Mouse (Mus musculus): ENCODE results near the gene Idua. TPM values are rescaled to one million over a fixed set of nuclear protein-coding genes. Genes with fewer than 3 reads are reported as not detected.

Idua gene
- total RNA-seq, 2 experiments from 2014 or later, result 2.8 to 19.9 TPM

DNA sequence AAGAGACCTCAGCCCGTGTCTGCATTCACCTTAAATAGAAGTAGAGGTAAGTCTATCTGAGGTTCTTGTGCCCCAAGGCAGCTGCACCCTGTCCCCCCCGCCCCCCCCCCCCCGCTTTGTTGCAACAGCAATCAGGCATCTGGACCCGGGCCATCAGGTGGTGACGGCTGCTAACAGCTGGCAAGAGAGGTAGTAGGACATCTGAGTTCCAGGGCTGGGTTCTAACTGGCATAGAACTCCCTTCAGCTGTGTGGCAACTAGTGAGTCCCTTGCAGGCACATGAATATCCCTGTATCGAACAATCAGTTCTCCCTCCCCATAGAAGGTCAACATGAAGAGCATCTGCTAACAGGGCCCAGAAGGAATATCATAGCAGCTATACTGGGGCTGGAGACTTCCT lies 51.8 kb downstream of the Idua start:
- ATAC-seq (replicated peaks; ENCODE audit: low FRiP score, low TSS enrichment, poor library complexity, severe bottlenecking), result no peak

DNA sequence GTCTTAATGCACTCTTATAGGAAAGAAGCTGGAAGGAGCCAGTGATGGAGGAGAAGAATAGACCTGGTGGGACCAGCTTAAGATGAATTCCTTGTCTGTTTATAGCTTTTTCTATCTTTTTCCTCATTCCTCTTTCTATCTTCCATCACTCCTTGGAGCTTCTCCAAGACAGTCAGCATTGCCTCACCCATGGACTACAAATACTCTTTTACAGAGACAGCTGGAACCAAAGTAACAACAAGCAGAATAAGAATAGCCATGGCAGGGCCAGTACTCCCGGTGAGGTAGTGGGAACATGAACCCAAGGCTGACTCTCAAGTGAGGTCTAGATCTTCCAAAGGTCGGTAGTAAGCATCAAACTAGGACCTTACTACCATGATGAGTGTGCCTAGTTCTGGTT lies 53.0 kb downstream of the Idua start:
- no peak for ATAC-seq (replicated peaks; ENCODE audit: low FRiP score, low TSS enrichment, poor library complexity, severe bottlenecking)

DNA sequence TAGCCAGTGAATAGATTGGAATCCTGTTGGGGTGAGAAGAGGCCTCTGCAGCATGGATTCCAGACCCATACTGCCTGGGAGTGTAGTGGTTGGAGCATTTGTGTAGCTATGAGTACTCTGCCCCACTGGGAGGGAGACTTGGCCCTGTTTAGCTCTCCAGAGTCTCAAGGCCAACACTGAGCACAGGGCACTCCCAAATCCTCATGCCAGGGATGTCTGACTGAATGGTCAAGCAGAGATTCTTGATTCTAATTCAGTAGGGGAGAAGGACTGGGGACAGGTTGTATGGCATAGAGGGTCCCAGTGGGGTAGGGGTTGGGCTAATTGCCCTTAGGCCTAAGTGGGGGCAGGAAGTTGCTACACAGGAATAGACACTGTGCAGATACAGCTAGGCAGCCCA lies 53.6 kb downstream of the Idua start:
- no peak for ATAC-seq (replicated peaks; ENCODE audit: low FRiP score, low TSS enrichment, poor library complexity, severe bottlenecking)

DNA sequence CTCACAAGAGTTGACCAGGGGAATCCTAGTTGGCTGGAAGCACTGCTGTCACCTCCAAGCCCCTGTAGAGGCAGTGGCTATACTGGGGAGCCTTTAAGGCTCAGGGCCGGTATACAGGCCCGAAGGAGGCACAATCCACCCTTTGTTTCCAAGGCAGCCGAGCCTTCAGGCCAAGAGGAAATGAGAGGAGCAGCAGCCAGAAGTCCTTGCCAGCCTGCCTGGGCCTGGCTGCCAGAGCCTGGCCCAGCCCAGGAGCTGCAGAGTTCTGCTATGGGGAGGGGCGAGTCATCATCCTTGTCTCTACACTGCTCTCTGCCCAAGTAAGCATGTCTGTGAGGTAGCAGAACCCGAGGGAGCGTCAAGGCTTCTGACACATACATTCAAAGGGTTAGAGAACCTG lies 54.0 kb downstream of the Idua start:
- ATAC-seq (replicated peaks; ENCODE audit: low FRiP score, low TSS enrichment, poor library complexity, severe bottlenecking), result no peak

DNA sequence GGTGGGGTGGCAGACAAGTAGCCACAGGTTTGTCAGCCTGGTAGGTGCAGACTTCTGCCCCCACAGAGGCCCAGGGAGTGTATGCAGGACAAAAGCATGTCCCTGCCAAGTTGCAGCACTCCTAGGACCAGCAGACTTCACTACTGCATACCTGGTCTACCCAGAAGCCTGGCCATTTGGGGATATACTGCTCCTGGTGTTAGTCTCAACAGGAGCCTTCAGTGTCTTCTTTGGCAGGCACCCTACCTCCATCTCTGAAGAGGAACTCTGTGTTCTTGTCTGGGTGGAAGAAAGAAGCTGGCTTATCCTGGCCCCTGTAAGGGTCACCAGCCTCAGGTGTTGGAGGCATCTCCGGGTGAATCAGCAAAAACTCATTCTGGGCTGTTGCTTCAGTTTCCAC lies 55.8 kb downstream of the Idua start:
- no peak for ATAC-seq (replicated peaks; ENCODE audit: low FRiP score, low TSS enrichment, poor library complexity, severe bottlenecking)

DNA sequence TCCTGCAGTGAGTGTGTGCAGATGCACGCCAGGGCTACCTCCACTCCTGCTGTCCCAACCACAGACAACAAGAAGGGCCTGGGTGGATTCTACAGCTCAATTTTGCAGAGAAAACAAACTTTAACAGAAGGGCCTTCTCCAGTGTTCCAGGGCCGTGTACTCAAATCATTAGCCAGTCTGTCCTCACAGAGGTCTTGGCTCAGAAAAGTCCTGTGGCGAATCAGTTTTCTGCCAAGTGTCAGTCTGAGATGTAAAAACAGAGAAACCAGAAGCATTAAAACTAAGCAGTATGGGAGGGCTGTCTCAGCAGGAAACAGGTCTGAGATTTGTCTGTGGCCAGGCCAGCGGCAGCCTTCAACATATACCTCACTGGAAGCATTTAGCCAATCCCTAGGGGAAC lies 57.9 kb downstream of the Idua start:
- ATAC-seq (replicated peaks; ENCODE audit: low FRiP score, low TSS enrichment, poor library complexity, severe bottlenecking), result no peak

DNA sequence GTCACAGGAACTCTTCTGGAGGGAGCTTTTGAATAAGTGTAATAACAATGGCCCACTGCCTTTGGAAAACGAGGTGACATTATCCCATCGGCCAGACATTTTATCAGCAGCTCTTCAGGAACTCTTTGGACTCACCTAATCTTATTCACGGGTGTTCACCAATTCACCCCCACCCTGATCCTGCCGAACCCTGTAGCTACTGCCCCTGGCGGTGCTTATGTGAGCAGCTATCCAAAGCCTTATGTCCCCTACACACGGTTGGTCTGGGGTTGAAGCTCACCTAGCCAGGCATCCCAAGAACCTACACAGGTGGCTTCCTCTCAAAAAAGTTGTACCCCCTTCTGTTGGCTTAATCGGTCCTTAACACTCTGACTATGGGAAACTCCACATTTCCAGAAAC lies 59.6 kb downstream of the Idua start:
- peak; percentile 63; the same call in 1 of the 2 replicates for ATAC-seq (replicated peaks; ENCODE audit: low FRiP score, low TSS enrichment, poor library complexity, severe bottlenecking)

DNA sequence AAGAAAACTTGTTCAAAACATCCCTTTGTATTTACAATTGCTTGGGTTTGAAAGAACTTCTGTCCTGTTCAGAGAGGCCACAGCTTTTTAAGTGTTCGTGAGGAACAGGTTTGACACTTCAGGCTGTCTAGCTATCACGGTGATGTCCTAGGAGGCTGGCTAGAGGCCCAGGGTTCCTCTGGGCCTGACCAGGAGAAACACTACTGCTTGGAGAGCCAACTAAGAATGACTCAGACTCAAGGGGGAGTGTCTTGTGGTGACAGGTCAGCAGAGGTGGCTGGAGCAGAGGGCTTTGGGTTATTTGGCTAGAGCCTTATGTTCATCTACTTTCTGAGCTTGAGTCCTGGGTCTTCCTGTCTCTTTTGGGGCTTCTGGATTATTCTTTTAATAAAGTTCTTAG lies 63.9 kb downstream of the Idua start:
- ATAC-seq (replicated peaks; ENCODE audit: low FRiP score, low TSS enrichment, poor library complexity, severe bottlenecking), result no peak

DNA sequence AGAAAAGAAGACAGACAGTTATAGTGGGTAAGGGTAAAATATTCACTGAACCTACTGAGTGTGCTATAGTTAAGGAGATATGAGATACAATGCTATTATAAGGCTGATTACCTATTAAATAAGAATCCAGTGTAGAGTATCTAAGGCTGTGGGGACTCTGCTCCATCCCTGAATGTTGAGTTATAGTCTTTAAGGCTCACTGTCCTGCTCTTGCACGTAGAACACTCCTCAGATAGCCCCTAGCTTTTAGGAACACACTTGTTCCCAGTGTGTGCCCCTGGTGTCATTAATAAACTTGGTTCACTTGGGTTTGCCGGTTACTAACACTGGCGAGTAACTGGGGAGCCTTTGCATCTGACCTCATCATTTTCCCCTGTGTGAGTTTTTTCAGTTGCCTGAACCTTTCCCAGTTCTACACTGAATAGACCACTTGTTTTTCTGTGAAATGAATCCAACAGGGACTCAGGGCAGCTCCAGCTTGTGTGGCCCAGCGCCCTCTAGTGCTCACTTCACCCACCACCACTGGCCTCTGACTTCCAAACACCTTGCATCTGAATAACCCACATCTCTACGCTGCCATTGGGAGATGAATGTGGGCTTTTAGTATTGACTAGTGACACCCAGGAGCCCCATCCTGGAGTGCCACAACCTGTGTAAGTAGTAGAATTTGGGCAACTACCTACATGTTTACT lies 66.6 kb downstream of the Idua start:
- peak; percentile 92 for ATAC-seq (replicated peaks; ENCODE audit: low FRiP score, low TSS enrichment, poor library complexity, severe bottlenecking)

DNA sequence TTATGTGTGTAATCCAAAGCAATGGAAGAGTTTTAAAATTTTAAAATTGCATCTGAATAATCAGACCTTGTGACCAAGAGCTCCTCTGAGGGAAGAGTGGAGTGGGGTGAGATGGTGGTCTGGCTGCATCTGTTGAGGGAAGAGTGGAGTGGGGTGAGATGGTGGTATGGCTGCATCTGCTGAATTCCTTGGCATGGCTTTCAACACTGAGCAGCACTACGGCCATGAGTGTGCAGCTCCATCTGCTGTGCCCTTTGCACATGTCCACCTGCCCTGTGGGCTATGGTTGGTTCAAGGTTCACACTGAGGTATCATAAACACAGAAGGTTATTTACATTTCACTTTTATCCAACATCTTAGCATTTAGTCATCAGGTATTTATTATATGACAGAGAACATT lies 67.3 kb downstream of the Idua start:
- ATAC-seq (replicated peaks; ENCODE audit: low FRiP score, low TSS enrichment, poor library complexity, severe bottlenecking), result no peak

Other genes starting within 250 kb of the Idua start
- gene Atp5k, start 225.9 kb upstream of the Idua start, total RNA-seq (2014; fragmentation: Nextera tagmentation), result 469 and 530 TPM in 2 replicates
- 315 and 364 TPM in 2 replicates for gene Atp5k, start 225.9 kb upstream of the Idua start, total RNA-seq (2017)
- 0.22 TPM in 1 of 2 replicates, not detected in the other for gene Mfsd7a, start 211.4 kb upstream of the Idua start, total RNA-seq (2014; fragmentation: Nextera tagmentation)
- 0.23 TPM in 1 of 2 replicates, not detected in the other for gene Mfsd7a, start 211.4 kb upstream of the Idua start, total RNA-seq (2017)
- 30.8 and 41.9 TPM in 2 replicates for gene Pcgf3, start 199.1 kb upstream of the Idua start, total RNA-seq (2014; fragmentation: Nextera tagmentation)
- gene Pcgf3, start 199.1 kb upstream of the Idua start, total RNA-seq (2017), result 10.0 and 16.2 TPM in 2 replicates
- gene Cplx1, start 110.3 kb upstream of the Idua start, total RNA-seq (2014; fragmentation: Nextera tagmentation), result not detected in 2 replicates
- gene Cplx1, start 110.3 kb upstream of the Idua start, total RNA-seq (2017), result not detected in 2 replicates
- 66.2 and 88.6 TPM in 2 replicates for gene Gak, start 30.6 kb upstream of the Idua start, total RNA-seq (2014; fragmentation: Nextera tagmentation)
- 101 and 104 TPM in 2 replicates for gene Gak, start 30.6 kb upstream of the Idua start, total RNA-seq (2017)
- 20.5 and 21.9 TPM in 2 replicates for gene Tmem175, start 30.6 kb upstream of the Idua start, total RNA-seq (2014; fragmentation: Nextera tagmentation)
- gene Tmem175, start 30.6 kb upstream of the Idua start, total RNA-seq (2017), result 6.5 and 12.3 TPM in 2 replicates
- gene Dgkq, start 9.3 kb downstream of the Idua start, total RNA-seq (2014; fragmentation: Nextera tagmentation), result 16.3 and 24.7 TPM in 2 replicates
- gene Dgkq, start 9.3 kb downstream of the Idua start, total RNA-seq (2017), result 10.5 and 13.0 TPM in 2 replicates
- 22.9 and 25.8 TPM in 2 replicates for gene Slc26a1, start 15.2 kb downstream of the Idua start, total RNA-seq (2014; fragmentation: Nextera tagmentation)
- gene Slc26a1, start 15.2 kb downstream of the Idua start, total RNA-seq (2017), result 10.7 and 12.3 TPM in 2 replicates
- 16.8 and 29.8 TPM in 2 replicates for gene Fgfrl1, start 32.1 kb downstream of the Idua start, total RNA-seq (2014; fragmentation: Nextera tagmentation)
- 7.5 and 8.4 TPM in 2 replicates for gene Fgfrl1, start 32.1 kb downstream of the Idua start, total RNA-seq (2017)
- gene Rnf212, start 114.7 kb downstream of the Idua start, total RNA-seq (2014; fragmentation: Nextera tagmentation), result not detected in 2 replicates
- gene Rnf212, start 114.7 kb downstream of the Idua start, total RNA-seq (2017), result not detected in 2 replicates
- gene Tmed11, start 135.0 kb downstream of the Idua start, total RNA-seq (2014; fragmentation: Nextera tagmentation), result not detected in 2 replicates
- not detected in 2 replicates for gene Tmed11, start 135.0 kb downstream of the Idua start, total RNA-seq (2017)
- gene Vmn2r8, start 148.5 kb downstream of the Idua start, total RNA-seq (2014; fragmentation: Nextera tagmentation), result not detected in 2 replicates
- not detected in 2 replicates for gene Vmn2r8, start 148.5 kb downstream of the Idua start, total RNA-seq (2017)
- gene Vmn2r9, start 192.3 kb downstream of the Idua start, total RNA-seq (2014; fragmentation: Nextera tagmentation), result not detected in 2 replicates
- not detected in 2 replicates for gene Vmn2r9, start 192.3 kb downstream of the Idua start, total RNA-seq (2017)

Data from megakaryocyte-erythroid progenitor cell, adult 5-6 weeks (primary cell).